Mouse (Mus musculus) frontal cortex, postnatal 36 days (tissue): Measurements from ENCODE around the gene Yeats2.
"Not testable (repeated sequence)": the region's sequence is repeated elsewhere in the genome, so short reads cannot be mapped to it uniquely, and the experiment has no call there.

Experiments used
- DNase-seq, 2 experiments: peaks; one replicate each; pipeline ENCODE4 v3.0.0; 2022; ENCODE audit warnings: low spot score in 2 of 2

The Yeats2 gene

GRCm38 (mm10) chr16:20140772-20141531 is at the start of gene Yeats2:
Gene Yeats2 (plus strand): TSS chr16:20141063.
- DNase-seq = peak; percentile 85 to 86

DNA sequence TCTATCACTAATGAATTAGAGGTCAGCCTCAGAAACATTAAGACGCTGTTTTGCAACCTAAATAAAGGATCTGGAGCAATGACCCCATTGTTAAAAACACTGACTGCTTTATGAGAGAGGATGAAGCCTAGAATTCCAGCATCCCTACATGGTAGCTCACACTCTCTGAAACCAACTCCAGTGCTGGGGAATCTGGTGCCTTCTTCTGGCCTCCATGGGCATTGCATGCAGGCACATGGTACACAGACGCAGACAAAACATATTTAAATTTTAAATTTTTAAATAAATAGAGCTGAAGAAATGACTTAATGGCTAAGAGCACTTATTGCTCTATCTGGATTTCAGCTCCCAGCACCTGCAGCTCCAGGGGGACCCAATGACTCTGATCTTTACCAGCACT is 44.9 kb upstream of the Yeats2 start:
- DNase-seq = no peak

DNA sequence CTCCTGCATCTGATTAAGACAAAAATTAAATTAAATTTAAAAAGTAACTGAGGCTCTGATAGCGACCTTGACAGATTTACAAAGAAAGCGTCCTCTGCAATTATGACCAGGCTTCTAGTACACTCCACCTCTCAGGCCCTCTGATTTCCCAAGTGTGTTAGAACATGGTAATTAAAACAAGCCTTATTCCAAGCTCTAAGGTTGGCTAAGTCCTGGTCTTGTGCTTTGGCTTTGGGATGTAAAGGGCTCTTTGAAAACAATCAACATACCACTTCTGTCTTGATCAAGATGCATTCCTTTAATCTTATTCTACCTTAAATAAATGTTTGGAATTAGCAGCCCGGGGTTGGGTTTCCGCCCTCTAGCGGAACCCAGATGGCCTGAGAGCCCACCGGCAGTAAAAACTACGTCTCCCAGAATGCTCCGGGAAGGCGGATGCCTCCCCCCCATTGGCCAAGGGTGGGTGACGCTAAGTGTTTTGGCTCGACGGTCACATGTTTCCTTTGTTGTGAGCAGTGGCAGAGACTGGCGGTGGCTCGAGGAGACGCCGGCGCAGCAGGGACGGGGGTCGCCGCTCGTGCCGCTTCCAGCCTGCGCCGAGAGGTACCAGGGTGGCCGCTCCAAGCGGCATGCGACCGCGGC is 43.7 kb upstream of the Yeats2 start, which contains the start of gene Klhl24:
TSS of gene Klhl24 (plus strand) at position 474 of the 642 bp plus-strand sequence.
- DNase-seq = peak; percentile 91 to 95

- peak; percentile 90 for DNase-seq
These were observed 43.0 kb upstream of the Yeats2 start for GRCm38 (mm10) chr16:20097711-20098374.

GRCm38 (mm10) chr16:20098375-20098727 is 42.5 kb upstream of the Yeats2 start:
- no peak for DNase-seq

- no peak for DNase-seq
These were observed 41.8 kb upstream of the Yeats2 start for GRCm38 (mm10) chr16:20098866-20099629.

DNA sequence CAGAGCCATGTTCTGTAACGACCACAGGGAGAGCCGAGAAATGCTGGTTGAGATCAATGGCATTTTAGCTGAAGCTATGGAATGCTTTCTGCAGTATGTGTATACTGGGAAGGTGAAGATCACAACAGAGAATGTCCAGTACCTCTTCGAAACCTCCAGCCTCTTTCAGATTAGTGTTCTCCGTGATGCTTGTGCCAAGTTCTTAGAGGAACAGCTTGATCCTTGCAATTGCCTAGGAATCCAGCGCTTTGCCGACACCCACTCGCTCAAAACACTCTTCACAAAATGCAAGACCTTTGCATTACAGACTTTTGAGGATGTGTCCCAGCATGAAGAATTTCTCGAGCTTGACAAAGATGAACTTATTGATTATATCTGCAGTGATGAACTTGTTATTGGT is 33.9 kb upstream of the Yeats2 start:
- peak in 1 of 2 experiments; percentile 27 for DNase-seq

GRCm38 (mm10) chr16:20108961-20109360 is 31.9 kb upstream of the Yeats2 start:
- DNase-seq = no peak

DNA sequence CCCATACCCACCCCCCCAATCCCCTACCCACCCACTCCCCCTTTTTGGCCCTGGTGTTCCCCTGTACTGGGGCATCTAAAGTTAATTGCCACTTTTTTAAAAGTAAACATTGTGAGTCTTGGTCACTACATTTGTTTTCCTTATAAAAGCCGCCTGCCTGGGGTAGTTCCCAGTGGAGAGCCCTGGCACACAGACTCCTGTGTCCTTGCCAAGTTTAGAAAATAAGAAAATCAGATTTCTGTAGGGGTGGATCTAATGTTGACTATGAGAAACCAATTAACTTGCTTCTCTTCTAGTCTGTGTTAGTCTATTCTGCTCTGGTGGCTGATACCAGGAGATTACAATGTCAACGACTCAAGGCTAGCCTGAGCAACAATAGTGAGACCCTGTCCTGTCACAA is 28.2 kb upstream of the Yeats2 start:
- DNase-seq = no peak

DNA sequence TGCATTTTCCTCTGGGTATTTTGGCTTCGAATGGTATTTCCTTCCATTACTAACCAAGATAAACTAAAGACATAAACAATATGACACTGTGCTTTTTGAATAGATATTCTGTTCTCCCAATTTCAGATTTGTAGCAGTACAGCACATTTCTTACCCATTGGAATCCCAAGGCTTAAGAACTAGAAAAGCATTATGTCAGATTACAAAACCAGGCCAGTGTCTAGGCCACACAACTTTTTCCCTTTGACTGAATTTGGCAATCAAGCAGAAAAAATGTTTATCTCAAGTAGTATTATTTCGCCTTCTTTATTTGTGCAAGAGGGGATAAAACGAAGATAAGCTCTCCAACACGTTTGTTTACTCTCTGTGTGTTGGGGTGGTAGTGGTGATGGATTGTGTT is 24.8 kb upstream of the Yeats2 start:
- no peak for DNase-seq

DNA sequence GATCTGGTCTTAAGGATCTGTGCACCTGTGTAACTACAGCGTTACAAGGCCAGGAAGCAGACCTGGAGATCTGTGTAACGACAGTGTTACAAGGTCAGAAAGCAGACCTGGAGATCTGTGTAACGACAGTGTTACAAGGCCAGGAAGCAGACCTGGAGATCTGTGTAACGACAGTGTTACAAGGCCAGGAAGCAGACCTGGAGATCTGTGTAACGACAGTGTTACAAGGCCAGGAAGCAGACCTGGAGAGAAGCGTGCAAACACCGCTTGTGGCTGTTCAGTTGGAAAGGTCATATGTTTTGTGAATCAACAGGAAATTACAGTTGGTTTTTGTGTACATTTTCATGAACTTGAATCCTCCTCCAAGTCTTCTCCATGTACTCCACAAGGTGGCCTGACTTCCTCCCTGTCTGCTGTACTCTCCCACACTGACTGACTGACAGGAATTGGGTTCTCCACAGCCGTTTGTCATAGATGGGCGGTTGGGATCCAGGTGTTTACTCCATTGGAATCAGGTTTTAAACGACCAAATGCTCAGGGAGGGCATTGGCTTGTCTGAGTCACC is 14.5 kb upstream of the Yeats2 start:
- not testable (repeated sequence) for DNase-seq

- DNase-seq = no peak
These were observed 10.5 kb upstream of the Yeats2 start for GRCm38 (mm10) chr16:20130397-20130796.

GRCm38 (mm10) chr16:20144568-20144967 is 3.7 kb downstream of the Yeats2 start:
- DNase-seq = no peak

GRCm38 (mm10) chr16:20151991-20152390 is 11.1 kb downstream of the Yeats2 start:
- no peak for DNase-seq

DNA sequence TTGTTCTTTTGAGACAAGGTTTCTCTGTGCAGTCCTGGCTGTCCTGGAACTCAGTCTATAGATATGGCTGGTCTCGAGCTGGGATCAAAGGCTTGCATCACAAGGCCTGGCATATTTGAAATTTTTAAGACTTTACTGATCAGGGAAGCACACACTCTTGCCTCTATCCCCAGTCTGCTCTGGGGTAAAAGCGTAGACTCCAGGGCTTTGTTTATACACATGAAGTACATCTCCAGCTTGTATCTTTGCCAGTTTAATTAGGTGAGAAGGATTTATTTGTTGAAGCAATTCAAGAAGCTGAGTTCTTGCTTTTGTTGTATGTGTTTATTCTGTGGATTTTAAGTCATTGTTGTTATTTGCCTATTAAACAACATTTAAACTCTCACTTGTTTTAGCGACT is 12.9 kb downstream of the Yeats2 start:
- DNase-seq = no peak

DNA sequence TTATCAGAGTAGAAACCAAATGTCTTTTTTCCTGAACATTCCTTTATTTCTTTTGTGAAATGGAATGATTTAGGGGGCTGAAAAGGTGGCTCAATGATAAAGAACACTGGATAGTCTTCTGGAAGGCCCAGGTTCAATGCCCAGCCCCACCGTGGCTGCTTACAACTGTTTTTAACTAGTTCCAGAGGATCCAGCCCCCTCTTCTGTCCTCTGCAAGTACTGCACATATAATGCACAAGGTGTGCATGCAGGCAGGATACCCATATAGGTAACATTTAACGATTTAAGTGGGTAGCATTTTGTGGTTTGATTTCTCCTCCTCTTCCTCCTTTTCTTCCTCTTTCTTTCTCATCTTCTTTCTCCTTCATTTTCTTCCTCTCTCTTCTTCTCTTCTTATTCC is 19.3 kb downstream of the Yeats2 start:
- DNase-seq = no peak

GRCm38 (mm10) chr16:20169071-20169470 is 28.2 kb downstream of the Yeats2 start:
- DNase-seq = no peak

DNA sequence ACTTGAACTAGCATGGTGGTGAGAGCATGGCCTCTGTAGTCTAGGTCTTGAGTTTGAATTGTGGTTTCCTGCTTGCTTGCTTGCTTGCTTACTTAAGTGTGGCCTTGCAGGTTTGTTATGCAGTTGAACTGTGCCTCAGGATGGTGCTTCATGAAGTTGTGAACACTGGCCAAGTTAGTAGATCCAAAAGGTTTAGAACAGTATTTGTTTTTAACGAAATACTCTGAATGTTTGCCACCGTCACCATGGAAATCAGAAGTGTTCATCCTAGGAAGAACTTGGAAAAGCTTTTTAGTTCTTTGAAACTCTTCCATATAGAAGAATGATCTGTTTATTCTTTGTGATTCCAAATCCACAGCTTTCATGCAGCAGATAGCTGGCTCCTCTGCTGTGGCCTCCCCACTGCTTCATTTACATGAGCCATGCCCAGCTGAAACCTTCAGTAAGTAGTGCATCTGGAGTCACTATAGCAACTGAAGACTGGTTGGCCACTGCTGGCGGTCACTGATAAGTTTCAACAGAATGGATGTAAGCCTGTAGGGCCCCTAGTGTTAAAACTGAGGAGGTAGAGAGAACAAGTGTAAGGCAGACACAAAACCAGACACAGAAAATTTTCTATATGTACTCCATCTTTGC is 28.7 kb downstream of the Yeats2 start:
- no peak for DNase-seq

DNA sequence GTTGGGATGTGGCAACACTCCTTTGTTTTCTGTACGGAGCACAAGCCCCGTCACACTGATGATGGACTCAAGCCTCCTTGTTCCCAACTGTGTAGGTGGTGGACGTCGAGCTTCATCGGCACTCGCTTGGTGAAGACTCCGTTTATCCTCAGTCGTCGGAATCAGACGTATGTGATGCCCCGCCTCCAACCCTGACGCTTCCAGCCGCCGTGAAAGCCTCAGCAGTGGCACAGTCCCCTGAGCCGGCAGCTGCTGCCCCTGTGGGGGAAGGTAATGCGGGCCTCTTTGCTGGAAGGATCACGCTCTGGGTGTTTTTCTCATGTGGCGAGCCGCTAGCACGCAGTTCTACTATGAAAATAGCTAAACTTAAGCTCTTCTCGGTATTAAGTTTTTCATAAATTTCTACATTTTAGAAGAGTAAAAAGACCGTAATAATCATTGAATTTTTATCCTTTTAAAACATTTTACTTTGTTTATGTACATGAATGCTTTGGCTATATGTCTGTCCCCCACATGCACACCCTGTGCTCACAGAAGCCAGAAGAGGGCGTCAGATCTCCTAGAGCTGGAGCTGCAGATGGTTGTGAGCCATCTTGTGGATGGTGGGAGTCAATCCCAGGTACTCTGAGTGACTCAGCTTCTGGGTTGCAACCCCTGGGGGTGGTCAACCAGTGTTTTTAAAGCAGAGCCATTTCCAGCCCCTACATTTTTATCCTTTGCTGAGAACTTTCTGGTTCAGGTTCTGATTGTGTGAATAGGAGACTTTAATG is 38.7 kb downstream of the Yeats2 start:
- no peak for DNase-seq

DNA sequence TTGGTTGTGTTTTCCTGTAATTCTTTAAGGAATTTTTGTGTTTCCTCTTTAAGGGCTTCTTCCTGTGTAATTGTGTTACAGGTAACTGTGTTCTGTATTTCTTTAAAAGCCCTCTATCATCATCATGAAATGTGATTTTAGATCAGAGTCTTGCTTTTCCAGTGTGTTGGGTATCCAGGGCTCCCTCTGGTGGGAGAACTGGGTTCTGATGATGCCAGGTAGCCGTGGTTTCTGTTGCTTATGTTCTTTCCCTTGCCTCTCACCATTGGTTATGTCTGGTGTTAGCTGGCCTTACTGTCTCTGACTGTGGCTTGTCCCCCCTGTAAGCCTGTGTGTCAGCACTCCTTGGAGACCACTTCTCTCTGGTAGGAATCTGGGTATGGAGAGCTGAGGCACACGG is 44.5 kb downstream of the Yeats2 start:
- peak in 1 of 2 experiments; percentile 40 for DNase-seq
